Mouse (Mus musculus) forebrain, embryonic 10.5 days (tissue): ENCODE measurements around the gene Phf10. TPM values are rescaled to one million over a fixed set of nuclear protein-coding genes. Genes with fewer than 3 reads are reported as not detected.

Experiments used
- DNase-seq: peaks from one replicate; pipeline ENCODE4 v3.0.0-alpha.2; 2017; ENCODE audit warnings: low spot score; ENCODE audit errors: extremely low spot score
- H3K27ac ChIP-seq: fragments of 300-500 bp; sonication (generic); 2 replicates; pipeline ENCODE4 v1.5.1; 2016; ENCODE audit warnings: mild to moderate bottlenecking
- H3K27me3 ChIP-seq: fragments of 300-500 bp; sonication (generic); 2 replicates; pipeline ENCODE4 v1.6.1; 2016; ENCODE audit warnings: mild to moderate bottlenecking; ENCODE audit not compliant: poor library complexity, severe bottlenecking
- H3K36me3 ChIP-seq: fragments of 300-500 bp; sonication (generic); replicated peaks from 2 replicates; pipeline ENCODE4 v1.6.1; 2016; ENCODE audit warnings: mild to moderate bottlenecking, moderate library complexity
- H3K4me1 ChIP-seq: fragments of 300-500 bp; sonication (generic); 2 replicates; pipeline ENCODE4 v1.6.1; 2016
- H3K4me3 ChIP-seq: fragments of 300-500 bp; sonication (generic); 2 replicates; pipeline ENCODE4 v1.5.1; 2016; ENCODE audit warnings: mild to moderate bottlenecking, moderate library complexity
- H3K9me3 ChIP-seq: fragments of 300-500 bp; sonication (generic); 2 replicates; pipeline ENCODE4 v1.6.1; 2016; ENCODE audit warnings: mild to moderate bottlenecking, moderate library complexity
- WGBS: fragments of 180-500 bp; shearing (Covaris S2); methylation state at CpG from one replicate; pipeline ENCODE4 v1.1.7; 2016; 5-methylcytosine and 5-hydroxymethylcytosine counted together
- polyA plus RNA-seq: library from polyadenylated mRNA; unstranded; fragments of >200 nt; fragmentation: Nextera tagmentation; extraction: Ambion mirVana; gene quantifications from 2 replicates; pipeline ENCODE4 v1.2.1, GENCODE M21; 2016

Gene Phf10
- polyA plus RNA-seq, 1 experiment from 2014 or later = 28.2 TPM

GRCm38 (mm10) chr17:14931469-14931868 lies 29.6 kb downstream of the Phf10 start:
- H3K36me3 ChIP-seq = no peaks in the 10 kb centered on the region
- no peaks in the 10 kb centered on the region for H3K9me3 ChIP-seq
- no peaks in the 10 kb centered on the region for H3K27me3 ChIP-seq
- H3K27ac ChIP-seq = no peak overlapping the region
- H3K4me1 ChIP-seq = no peaks in the 10 kb centered on the region
- no peak overlapping the region for H3K4me3 ChIP-seq
- WGBS = 93% methylated on average over 5 of the region's 5 CpGs
- no peak for DNase-seq

- no peak for DNase-seq
- WGBS = 91% methylated on average over 7 of the region's 7 CpGs
Measured at GRCm38 (mm10) chr17:14930697-14931096, 30.4 kb downstream of the Phf10 start.

DNA sequence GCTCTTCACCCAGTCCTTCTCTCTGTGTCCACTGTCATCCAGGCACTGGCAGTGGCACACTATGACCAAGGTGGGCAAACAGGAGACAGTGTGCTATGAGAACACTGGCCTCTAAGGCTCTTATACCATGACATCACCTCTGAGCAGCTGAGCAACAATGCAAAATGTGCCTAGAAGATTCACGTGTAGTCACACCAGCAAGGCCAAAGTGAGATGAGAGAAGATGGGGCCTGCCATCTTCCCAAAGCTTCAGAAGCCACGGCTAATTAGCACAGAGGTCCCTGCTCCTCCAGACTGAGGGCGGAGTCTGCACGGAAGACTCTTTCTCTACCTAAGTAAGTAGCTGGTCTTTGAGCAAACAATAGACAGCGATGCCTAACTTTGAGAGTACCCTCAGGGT lies 32.4 kb downstream of the Phf10 start:
- 71% methylated on average over 5 of the region's 5 CpGs for whole genome bisulfite sequencing
- DNase-seq = no peak

More at GRCm38 (mm10) chr17:14930697-14931096, 30.4 kb downstream of the Phf10 start:
- H3K4me3 ChIP-seq = no peak overlapping the region
- H3K27me3 ChIP-seq = no peaks in the 10 kb centered on the region
- no peak overlapping the region for H3K27ac ChIP-seq
- H3K9me3 ChIP-seq = no peaks in the 10 kb centered on the region
- H3K36me3 ChIP-seq = no peaks in the 10 kb centered on the region
- no peaks in the 10 kb centered on the region for H3K4me1 ChIP-seq

GRCm38 (mm10) chr17:14927644-14928218 lies 33.3 kb downstream of the Phf10 start:
- no peak overlapping the region for H3K4me3 ChIP-seq
- H3K9me3 ChIP-seq = no peaks in the 10 kb centered on the region
- H3K27me3 ChIP-seq = no peaks in the 10 kb centered on the region
- WGBS = 86% methylated on average over 8 of the region's 8 CpGs
- H3K27ac ChIP-seq = no peak overlapping the region
- H3K4me1 ChIP-seq = no peaks in the 10 kb centered on the region
- H3K36me3 ChIP-seq = no peaks in the 10 kb centered on the region
- no peak for DNase-seq

More for the DNA sequence above, 32.4 kb downstream of the Phf10 start:
- Histone ChIP-seq H3K9me3 (no peaks in the 10 kb centered on the region), H3K4me1 (no peaks in the 10 kb centered on the region), H3K27me3 (no peaks in the 10 kb centered on the region), H3K4me3 (no peak overlapping the region), H3K27ac (no peak overlapping the region), H3K36me3 (no peaks in the 10 kb centered on the region)

DNA sequence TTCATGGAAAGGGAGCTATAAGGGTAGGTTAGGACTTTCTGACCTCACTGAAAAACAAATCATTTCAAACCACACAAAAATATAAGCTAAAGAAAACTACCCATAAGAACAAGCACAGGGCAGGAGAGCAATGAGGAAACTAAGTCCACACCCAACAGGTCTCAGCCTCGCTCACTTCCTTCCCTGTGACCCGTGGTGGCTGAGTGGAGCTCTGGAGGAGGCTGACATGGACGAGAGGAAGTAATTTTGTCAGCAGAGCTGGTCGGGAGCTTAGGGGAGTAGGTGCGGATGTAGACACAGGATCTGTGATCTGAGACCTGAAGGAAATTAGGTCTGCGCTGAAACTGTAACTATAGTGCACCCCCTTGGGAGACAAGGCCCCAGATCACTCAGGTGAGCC lies 39.5 kb downstream of the Phf10 start:
- H3K36me3 ChIP-seq = no peaks in the 10 kb centered on the region
- no peak for DNase-seq
- WGBS = 69% methylated on average over 6 of the region's 6 CpGs
- H3K27ac ChIP-seq = no peak overlapping the region
- H3K27me3 ChIP-seq = no peaks in the 10 kb centered on the region
- no peaks in the 10 kb centered on the region for H3K4me1 ChIP-seq
- no peaks in the 10 kb centered on the region for H3K9me3 ChIP-seq
- no peak overlapping the region for H3K4me3 ChIP-seq

GRCm38 (mm10) chr17:14917866-14918265 lies 43.2 kb downstream of the Phf10 start:
- Histone ChIP-seq H3K9me3 (no peaks in the 10 kb centered on the region), H3K27me3 (no peaks in the 10 kb centered on the region), H3K36me3 (no peaks in the 10 kb centered on the region), H3K4me3 (no peak overlapping the region), H3K4me1 (no peaks in the 10 kb centered on the region), H3K27ac (no peak overlapping the region)
- no peak for DNase-seq
- WGBS = 93% methylated on average over 8 of the region's 8 CpGs

GRCm38 (mm10) chr17:14914401-14914800 lies 46.7 kb downstream of the Phf10 start:
- no peaks in the 10 kb centered on the region for H3K36me3 ChIP-seq
- H3K27ac ChIP-seq = no peak overlapping the region
- no peaks in the 10 kb centered on the region for H3K27me3 ChIP-seq
- H3K4me3 ChIP-seq = no peak overlapping the region
- WGBS = 89% methylated on average over 4 of the region's 4 CpGs
- no peaks in the 10 kb centered on the region for H3K4me1 ChIP-seq
- DNase-seq = no peak
- no peaks in the 10 kb centered on the region for H3K9me3 ChIP-seq

DNA sequence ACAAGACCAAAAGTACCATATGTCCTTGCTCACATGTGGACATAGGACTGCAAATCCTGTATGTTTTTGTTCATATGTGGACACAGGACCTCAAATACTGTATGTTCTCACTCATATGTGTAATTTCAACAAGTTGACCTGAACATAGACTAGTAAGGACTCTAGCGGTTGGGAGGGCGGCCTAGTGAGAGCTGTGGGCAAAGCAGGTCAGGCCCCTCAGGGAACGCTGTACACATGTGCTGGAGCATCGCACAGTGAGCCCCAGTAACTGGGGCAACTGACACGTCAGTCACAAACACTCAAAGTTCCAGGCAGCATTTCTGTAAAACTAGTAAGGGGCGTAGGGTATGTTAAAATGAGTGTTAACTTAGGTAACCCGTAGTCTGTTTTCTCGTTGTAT lies 48.1 kb downstream of the Phf10 start:
- 88% methylated on average over 8 of the region's 8 CpGs for WGBS
- H3K27me3 ChIP-seq = no peaks in the 10 kb centered on the region
- no peak overlapping the region for H3K27ac ChIP-seq
- no peaks in the 10 kb centered on the region for H3K4me1 ChIP-seq
- DNase-seq = no peak
- H3K9me3 ChIP-seq = no peaks in the 10 kb centered on the region
- H3K36me3 ChIP-seq = no peaks in the 10 kb centered on the region
- no peak overlapping the region for H3K4me3 ChIP-seq

DNA sequence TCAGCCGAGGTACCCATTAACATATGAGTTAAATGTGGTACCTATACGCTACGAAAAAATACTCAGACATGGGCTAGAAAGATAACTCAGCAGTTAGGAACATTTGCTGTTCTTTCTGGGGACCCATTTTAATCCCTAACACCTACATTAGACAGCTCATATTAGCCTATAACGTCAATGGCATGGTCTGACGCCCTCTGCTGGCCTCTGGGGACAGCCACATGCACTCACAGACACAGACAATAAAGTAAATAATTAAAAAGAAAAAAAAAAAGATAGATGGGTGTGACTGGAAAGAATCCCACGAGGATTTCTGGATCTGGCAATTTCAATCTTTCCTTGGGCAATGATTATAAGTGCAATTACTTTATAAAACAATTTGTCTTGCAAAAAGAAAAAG lies 48.7 kb downstream of the Phf10 start:
- 50% methylated on average over 6 of the region's 6 CpGs for WGBS
- H3K27ac ChIP-seq = no peak overlapping the region
- no peaks in the 10 kb centered on the region for H3K4me1 ChIP-seq
- H3K27me3 ChIP-seq = no peaks in the 10 kb centered on the region
- no peak overlapping the region for H3K4me3 ChIP-seq
- no peaks in the 10 kb centered on the region for H3K36me3 ChIP-seq
- H3K9me3 ChIP-seq = no peaks in the 10 kb centered on the region
- DNase-seq = no peak

GRCm38 (mm10) chr17:14910771-14911170 lies 50.3 kb downstream of the Phf10 start:
- Histone ChIP-seq H3K4me3 (no peak overlapping the region), H3K4me1 (no peaks in the 10 kb centered on the region), H3K36me3 (no peaks in the 10 kb centered on the region), H3K27ac (no peak overlapping the region), H3K27me3 (no peaks in the 10 kb centered on the region), H3K9me3 (no peaks in the 10 kb centered on the region)
- DNase-seq = no peak
- 95% methylated on average over 5 of the region's 5 CpGs for WGBS

DNA sequence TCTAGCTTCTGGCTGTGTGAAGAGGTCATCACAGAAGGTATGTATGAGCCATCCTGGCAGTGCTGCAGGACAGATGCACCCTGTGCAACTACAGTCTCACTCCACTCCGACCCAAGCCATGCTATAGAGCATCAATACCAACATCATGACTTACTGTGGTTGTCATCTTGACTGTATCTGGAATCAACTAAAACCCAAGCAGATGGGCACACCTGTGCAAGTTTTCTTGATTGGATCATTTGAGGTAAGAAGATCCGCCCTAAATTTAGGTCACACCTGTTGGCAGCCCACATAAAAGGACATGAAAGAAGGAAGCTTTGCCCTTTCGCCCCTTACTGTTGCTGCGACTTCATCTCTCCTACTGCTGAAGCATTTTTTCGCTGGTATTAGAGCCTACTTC lies 51.7 kb downstream of the Phf10 start:
- H3K4me1 ChIP-seq = no peaks in the 10 kb centered on the region
- no peak for DNase-seq
- H3K27me3 ChIP-seq = no peaks in the 10 kb centered on the region
- 92% methylated on average over 5 of the region's 5 CpGs for WGBS
- H3K4me3 ChIP-seq = no peak overlapping the region
- no peaks in the 10 kb centered on the region for H3K9me3 ChIP-seq
- H3K36me3 ChIP-seq = no peaks in the 10 kb centered on the region
- no peak overlapping the region for H3K27ac ChIP-seq

- no peaks in the 10 kb centered on the region for H3K4me1 ChIP-seq
- H3K27me3 ChIP-seq = no peaks in the 10 kb centered on the region
- no peak overlapping the region for H3K27ac ChIP-seq
- no peaks in the 10 kb centered on the region for H3K9me3 ChIP-seq
- 84% methylated on average over 12 of the region's 12 CpGs for WGBS
- no peak for DNase-seq
- no peak overlapping the region for H3K4me3 ChIP-seq
- H3K36me3 ChIP-seq = no peaks in the 10 kb centered on the region
Measured at GRCm38 (mm10) chr17:14907136-14907535, 53.9 kb downstream of the Phf10 start.

DNA sequence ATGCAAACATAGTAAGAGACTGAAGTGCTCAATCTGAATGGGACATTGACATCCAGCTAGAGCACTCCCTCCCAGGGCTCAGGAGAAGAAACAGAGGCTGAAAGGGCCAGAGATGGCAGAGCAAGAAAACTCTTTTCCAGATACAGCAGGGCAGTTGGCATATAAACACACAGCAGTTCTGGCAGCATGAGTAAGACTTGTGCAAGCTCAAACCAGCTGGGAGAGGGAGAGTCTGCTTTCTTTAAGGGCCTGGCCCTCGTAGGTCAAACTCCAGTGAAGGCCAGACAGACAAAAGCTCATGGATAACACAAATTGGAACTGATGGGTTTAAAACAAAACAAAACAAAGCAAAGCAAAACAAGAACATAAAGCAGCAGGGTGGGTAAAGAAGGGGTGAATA lies 54.5 kb downstream of the Phf10 start:
- H3K27me3 ChIP-seq = no peaks in the 10 kb centered on the region
- no peaks in the 10 kb centered on the region for H3K36me3 ChIP-seq
- no peaks in the 10 kb centered on the region for H3K9me3 ChIP-seq
- H3K4me1 ChIP-seq = no peaks in the 10 kb centered on the region
- no peak overlapping the region for H3K27ac ChIP-seq
- no peak for DNase-seq
- WGBS = 38% methylated on average over 1 of the region's 1 CpGs
- no peak overlapping the region for H3K4me3 ChIP-seq
